Comparison of ENCODE assay signal across 8 mouse cellular contexts in genomic region chr14:64587699-64588434, GRCm38 (mm10).
DNase-seq lines count a peak whose midpoint lies in the region; ATAC-seq and TF ChIP-seq lines count a peak whose summit lies in the region.

No protein-coding gene starts in this region.

- peaks cover 61% of the 10 kb centered on the region for H3K4me1 ChIP-seq in E14TG2a.4 (replicated peaks; ENCODE audit: low read depth, low read length)
- peaks cover 29% of the 10 kb centered on the region for H3K4me1 ChIP-seq in embryonic facial prominence, embryonic 12.5 days
- peaks cover 18% of the 10 kb centered on the region for H3K4me1 ChIP-seq in intestine, embryonic 15.5 days (replicated peaks)
- peaks cover 17% of the 10 kb centered on the region for H3K4me1 ChIP-seq in stomach, embryonic 16.5 days (ENCODE audit: control insufficient read depth, insufficient read depth, low read length)

- no peak for TF ChIP-seq CTCF in E14TG2a.4 (conservative IDR thresholded peaks at IDR 0.05; ENCODE audit: low read length)

- peak overlapping the region; percentile 86 for H3K4me3 ChIP-seq in E14TG2a.4 (replicated peaks; ENCODE audit: low read length)
- H3K4me3 ChIP-seq in embryonic facial prominence, embryonic 12.5 days, result peak overlapping the region; percentile 45
- H3K4me3 ChIP-seq in intestine, embryonic 15.5 days (replicated peaks), result peak overlapping the region; percentile 44
- H3K4me3 ChIP-seq in stomach, embryonic 16.5 days (replicated peaks; ENCODE audit: low read length), result peak overlapping the region; percentile 48

- peak; percentile 68 for DNase-seq in ES-CJ7 (ENCODE audit: low read depth, low spot score)
- no peak for DNase-seq in gastrocnemius, adult 18-20 months (ENCODE audit: low spot score)
- DNase-seq in thymus, postnatal 25 days, result no peak

- peak overlapping the region; percentile 79 for H3K4me2 ChIP-seq in embryonic facial prominence, embryonic 12.5 days (replicated peaks)
- H3K4me2 ChIP-seq in intestine, embryonic 15.5 days (replicated peaks), result peak overlapping the region; percentile 88
- peak overlapping the region; percentile 82 for H3K4me2 ChIP-seq in stomach, embryonic 16.5 days (ENCODE audit: low read depth, low read length)

- 1% methylated on average over 40 of the region's 40 CpGs for WGBS in embryonic facial prominence, embryonic 12.5 days
- WGBS in intestine, embryonic 15.5 days, result under 1% methylated on average over 40 of the region's 40 CpGs
- 2% methylated on average over 39 of the region's 40 CpGs for WGBS in stomach, embryonic 16.5 days

- ATAC-seq in embryonic facial prominence, embryonic 12.5 days (ENCODE audit: insufficient number of reproducible peaks, insufficient read depth, low FRiP score, low TSS enrichment), result no peak
- ATAC-seq in intestine, embryonic 15.5 days, result no peak
- ATAC-seq in megakaryocyte progenitor cell, adult 5-6 weeks (replicated peaks; ENCODE audit: poor library complexity), result 0 out of 2 replicates have a peak, but pooled peaks have one; percentile 29
- ATAC-seq in stomach, embryonic 16.5 days (ENCODE audit: insufficient read depth, low FRiP score), result no peak

- H3K9me3 ChIP-seq in E14TG2a.4 (ENCODE audit: low read length), result no peaks in the 10 kb centered on the region
- H3K9me3 ChIP-seq in embryonic facial prominence, embryonic 12.5 days, result no peaks in the 10 kb centered on the region
- H3K9me3 ChIP-seq in intestine, embryonic 15.5 days, result no peaks in the 10 kb centered on the region
- no peaks in the 10 kb centered on the region for H3K9me3 ChIP-seq in stomach, embryonic 16.5 days (replicated peaks; ENCODE audit: control insufficient read depth, low read length)

- peaks cover 21% of the 10 kb centered on the region for H3K36me3 ChIP-seq in E14TG2a.4 (ENCODE audit: insufficient read depth, low read length)
- no peaks in the 10 kb centered on the region for H3K36me3 ChIP-seq in embryonic facial prominence, embryonic 12.5 days
- H3K36me3 ChIP-seq in intestine, embryonic 15.5 days, result no peaks in the 10 kb centered on the region
- H3K36me3 ChIP-seq in stomach, embryonic 16.5 days (ENCODE audit: control insufficient read depth, insufficient read depth, low read length), result no peaks in the 10 kb centered on the region

- peaks cover 32% of the 10 kb centered on the region for H3K27me3 ChIP-seq in E14TG2a.4 (ENCODE audit: insufficient read depth, low read length)
- H3K27me3 ChIP-seq in embryonic facial prominence, embryonic 12.5 days, result peaks cover 92% of the 10 kb centered on the region
- peaks cover 85% of the 10 kb centered on the region for H3K27me3 ChIP-seq in intestine, embryonic 15.5 days (replicated peaks)
- peaks cover 67% of the 10 kb centered on the region for H3K27me3 ChIP-seq in stomach, embryonic 16.5 days (ENCODE audit: control insufficient read depth, insufficient read depth, low read length)

- H3K27ac ChIP-seq in embryonic facial prominence, embryonic 12.5 days, result 0 out of 2 replicates have a peak overlapping the region, but pooled peaks have one; percentile 54
- H3K27ac ChIP-seq in intestine, embryonic 15.5 days, result no peak overlapping the region
- no peak overlapping the region for H3K27ac ChIP-seq in stomach, embryonic 16.5 days (ENCODE audit: low read length)

- H3K9ac ChIP-seq in embryonic facial prominence, embryonic 12.5 days, result peak overlapping the region; percentile 40
- H3K9ac ChIP-seq in intestine, embryonic 15.5 days, result 0 out of 2 replicates have a peak overlapping the region, but pooled peaks have one; percentile 3
- peak overlapping the region; percentile 46 for H3K9ac ChIP-seq in stomach, embryonic 16.5 days (ENCODE audit: low read length)
